Mouse (Mus musculus) cerebellum, postnatal 25 days (tissue): ENCODE measurements around the gene Scyl2.

Source experiments
- DNase-seq, 2 experiments: peaks; one replicate each; pipeline ENCODE4 v3.0.0; 2021; ENCODE audit warnings: mixed read lengths in 2 of 2

Gene Scyl2

GRCm38 (mm10) chr10:89686139-89686808 lies at the start of gene Scyl2:
Gene Scyl2, minus strand, starts transcription at chr10:89686285.
- peak; percentile 97 to 99 for DNase-seq

- peak; percentile 91 to 96 for DNase-seq
Measured at GRCm38 (mm10) chr10:89732001-89732794, 46.1 kb upstream of the Scyl2 start, which contains the start of gene Actr6. Gene Actr6, minus strand, starts transcription at chr10:89732295.

DNA sequence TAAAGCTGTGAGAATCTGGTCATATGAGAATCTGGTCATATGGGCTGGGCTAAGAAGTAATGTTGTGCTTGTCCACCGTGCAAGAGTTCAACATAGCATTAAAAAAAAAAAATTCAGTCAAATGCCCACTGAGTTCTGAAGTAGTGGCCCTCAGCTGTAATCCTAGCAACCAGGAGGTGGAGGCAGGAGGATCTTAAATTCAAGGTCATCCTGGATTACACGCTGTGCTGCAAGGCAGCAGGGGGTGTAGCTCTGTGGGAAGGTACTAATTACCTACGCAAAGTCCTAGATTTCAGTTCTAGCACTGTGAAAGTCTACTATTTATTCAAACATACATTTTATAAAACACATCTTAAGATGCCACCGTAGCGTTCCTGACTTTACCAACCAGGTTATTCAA lies 45.3 kb upstream of the Scyl2 start:
- peak in 1 of 2 experiments; percentile 15 for DNase-seq

GRCm38 (mm10) chr10:89730386-89730785 lies 44.3 kb upstream of the Scyl2 start:
- no peak for DNase-seq

GRCm38 (mm10) chr10:89722247-89723195 lies 36.4 kb upstream of the Scyl2 start:
- no peak for DNase-seq

- no peak for DNase-seq
Measured at GRCm38 (mm10) chr10:89720796-89721195, 34.7 kb upstream of the Scyl2 start.

DNA sequence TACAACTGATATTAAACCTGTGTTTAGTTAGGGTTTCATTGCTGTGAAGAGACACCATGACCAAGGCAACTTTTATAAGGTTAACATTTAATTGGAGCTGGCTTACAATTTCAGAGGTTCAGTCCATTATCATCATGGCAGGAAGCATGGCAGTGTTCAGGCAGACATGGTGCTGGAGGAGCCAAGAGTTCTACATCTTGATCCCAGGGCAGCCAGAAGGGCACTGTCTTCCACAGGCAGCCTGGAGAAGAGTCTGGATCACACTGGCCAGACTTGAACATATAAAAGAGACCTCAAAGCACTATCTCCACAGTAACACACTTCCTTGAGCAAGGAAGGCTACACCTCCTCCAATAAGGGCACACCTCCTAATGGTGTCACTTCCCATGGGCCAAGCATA lies 34.2 kb upstream of the Scyl2 start:
- DNase-seq = no peak

GRCm38 (mm10) chr10:89714910-89715309 lies 28.8 kb upstream of the Scyl2 start:
- no peak for DNase-seq

DNA sequence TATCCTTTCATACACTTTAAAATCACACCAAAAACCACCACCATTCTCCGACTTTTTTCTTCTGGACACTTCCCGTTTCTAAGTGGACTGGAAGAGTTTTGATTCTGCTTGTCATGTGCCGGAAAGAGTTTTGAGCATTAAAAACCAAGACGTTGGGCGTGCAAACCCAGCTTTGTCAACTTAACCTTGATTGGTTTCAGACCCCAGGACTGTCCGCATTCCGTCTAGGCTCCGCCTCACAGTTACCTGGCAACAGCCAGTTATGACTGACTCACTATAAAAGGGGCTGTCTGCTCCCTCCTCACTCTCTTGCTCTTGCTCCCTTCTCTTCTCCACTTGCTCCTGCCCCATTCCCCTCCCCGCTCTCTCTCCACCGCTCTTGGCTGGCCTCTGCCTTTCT lies 22.6 kb upstream of the Scyl2 start:
- no peak for DNase-seq

DNA sequence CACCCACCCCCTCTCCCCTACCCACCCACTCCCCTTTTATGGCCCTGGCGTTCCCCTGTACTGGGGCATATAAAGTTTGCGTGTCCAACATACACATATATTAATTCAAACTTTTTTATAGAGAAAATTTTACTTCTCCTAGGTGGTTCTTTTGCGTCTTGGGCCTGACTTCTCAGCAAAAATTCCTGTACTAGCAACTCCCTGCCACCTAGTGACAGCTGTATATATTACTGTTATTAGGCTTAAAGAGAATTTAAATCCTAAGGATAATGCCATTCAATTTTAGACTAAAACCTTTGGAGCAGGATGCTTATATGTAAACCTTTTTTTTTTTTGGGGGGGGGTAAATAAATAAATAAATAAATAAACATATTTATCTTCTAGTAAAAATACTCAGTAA lies 21.3 kb upstream of the Scyl2 start:
- DNase-seq = no peak

DNA sequence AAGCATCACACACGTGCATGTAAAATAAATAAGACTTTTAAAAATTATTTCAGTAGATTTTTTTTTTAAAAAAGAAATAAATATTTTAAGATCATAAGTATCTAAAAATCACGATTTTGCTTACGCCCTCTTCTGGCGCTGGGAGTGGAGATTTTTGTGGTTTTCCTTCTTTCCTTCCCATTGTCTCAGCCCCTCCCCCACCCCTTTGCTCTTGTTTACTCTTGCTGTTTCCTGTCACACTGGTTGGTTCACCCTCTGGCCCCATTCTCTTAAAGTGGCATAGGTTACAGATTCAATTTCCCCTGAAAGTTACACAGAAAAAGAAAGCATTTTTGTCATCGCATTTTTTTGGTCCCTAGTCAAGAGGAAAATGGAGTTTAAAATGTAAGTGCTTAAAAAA lies 17.0 kb upstream of the Scyl2 start:
- DNase-seq = no peak

DNA sequence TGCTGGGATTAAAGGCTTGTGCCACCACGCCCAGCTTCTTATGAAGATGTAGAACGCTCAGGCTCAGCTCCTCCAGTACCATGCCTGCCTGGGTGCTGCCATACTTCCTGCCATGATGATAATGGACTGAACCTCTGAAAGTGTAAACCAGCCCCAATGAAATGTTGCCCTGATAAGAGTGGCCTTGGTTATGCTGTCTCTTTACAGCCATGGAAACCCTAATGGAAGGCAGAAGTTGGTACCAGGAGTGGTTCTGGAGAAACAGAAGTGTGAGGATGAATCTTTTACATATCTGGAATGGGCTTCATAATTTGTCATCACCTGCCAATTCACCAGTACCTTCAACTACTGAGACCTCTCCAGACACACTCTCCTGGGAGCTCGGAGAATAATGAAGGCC lies 11.9 kb upstream of the Scyl2 start:
- no peak for DNase-seq

GRCm38 (mm10) chr10:89696270-89696669 lies 10.2 kb upstream of the Scyl2 start:
- peak in 1 of 2 experiments; percentile 49 for DNase-seq

DNA sequence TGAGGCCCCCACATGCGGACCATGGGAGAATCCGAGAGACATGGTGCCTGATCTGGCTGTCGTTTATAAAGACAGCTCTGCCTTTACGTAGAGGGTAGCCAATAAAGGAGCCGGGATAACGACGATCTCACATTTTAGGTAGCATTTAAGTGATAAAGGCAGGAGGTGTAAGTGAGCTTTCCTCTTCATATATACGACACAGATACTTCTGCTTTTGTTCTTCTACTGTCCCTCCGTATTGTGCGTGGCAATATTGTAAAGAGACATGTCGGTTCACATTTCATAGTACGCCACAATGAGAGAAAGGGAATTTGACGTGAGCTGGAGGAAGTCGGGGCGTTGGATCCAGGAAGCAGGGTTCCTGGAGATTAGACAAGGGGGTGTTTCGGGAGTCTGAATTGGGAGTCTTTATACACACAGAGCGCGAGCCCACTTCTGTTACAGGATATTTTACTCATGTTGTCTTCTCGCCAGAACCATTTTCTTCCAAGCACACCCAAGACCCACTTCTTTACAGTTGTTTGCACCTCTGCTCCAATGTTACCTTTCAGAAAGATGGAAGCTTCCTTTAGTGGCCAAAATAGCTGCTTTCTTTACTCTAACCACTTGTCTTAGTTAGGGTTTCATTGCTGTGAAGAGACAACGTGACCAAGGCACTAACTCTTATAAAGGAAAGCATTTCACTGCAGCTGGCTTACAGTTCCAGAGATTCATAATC lies 9.3 kb upstream of the Scyl2 start:
- DNase-seq = no peak

DNA sequence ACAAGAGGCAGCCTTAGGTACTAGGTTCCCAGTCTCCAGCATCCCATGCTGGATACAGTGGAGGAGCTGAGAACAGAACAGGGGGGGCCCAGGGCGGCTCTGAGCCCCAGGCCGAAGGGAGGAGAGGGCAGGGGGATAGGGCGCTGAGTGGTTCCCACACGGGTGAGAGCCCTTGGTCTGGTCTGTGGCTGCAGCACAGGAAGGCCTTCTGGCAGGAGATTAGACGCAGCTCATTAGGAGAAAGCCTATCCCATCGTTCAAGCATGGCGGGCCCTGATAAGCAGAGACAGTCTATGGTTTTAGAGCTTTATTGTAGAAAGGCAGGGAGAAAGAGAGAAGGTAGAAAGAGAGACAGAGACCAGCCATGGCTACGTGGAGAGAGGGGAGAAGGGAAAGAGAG lies 3.9 kb upstream of the Scyl2 start:
- no peak for DNase-seq

- no peak for DNase-seq
Measured at GRCm38 (mm10) chr10:89687455-89687854, 1.4 kb upstream of the Scyl2 start.

GRCm38 (mm10) chr10:89685391-89686138 lies 520 bp downstream of the Scyl2 start:
- DNase-seq = no peak

DNA sequence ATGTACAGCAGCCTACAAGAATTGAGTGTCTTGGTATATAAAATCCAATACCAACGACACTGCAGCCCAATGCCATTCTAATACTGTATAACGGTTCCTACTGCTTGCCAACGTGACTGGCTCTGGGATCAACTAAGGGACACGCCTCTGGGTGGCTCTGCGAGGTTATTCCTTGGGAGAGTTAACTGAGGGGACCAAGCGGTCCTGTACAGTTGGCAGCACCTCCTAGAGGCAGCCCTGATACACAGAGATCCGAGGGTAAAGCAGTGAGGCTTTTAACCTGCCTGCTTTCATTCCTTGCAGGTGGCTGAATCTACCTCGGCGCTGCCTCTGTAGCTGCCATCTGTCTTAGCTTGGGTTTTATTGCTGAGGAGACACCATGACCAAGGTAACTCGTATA lies 3.1 kb downstream of the Scyl2 start:
- no peak for DNase-seq

DNA sequence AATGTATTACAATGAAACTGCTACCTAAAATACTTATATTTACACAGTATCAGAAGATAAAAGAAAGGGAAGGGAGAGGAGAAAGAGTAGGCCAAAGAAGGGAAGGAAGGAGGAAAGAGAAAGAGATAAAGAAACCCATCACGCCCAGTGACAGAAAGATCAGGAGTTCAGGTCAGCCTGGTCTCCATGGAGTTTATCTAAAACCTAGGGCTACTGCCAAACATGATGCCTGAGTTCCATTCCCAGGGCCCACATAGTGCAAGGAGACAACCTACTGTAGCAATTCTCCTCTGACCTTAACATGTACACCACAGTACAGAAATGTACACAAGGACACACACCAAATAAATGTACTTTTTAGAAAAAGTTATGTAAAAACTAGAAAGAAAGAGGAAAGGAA lies 3.9 kb downstream of the Scyl2 start:
- no peak for DNase-seq

- no peak for DNase-seq
Measured at GRCm38 (mm10) chr10:89681706-89682105, 4.4 kb downstream of the Scyl2 start.

DNA sequence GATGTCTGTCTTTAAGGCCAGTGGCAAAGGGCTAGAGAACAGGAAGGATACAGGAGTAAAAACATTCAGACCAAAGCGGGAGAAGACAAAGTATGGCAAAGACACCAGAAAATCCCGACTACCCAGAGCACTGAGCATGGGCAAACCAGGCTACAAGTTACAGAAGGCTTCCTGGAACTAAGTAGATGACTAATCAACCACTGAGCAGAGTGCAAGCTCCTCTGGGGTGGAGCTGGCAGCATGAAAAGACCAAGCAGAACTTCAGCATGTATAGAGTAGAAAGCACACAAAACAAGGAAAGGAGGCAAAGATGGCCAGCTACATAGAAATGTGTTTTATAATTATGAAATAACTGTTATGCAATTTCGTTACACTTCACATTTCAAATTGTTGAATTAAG lies 5.6 kb downstream of the Scyl2 start:
- no peak for DNase-seq

DNA sequence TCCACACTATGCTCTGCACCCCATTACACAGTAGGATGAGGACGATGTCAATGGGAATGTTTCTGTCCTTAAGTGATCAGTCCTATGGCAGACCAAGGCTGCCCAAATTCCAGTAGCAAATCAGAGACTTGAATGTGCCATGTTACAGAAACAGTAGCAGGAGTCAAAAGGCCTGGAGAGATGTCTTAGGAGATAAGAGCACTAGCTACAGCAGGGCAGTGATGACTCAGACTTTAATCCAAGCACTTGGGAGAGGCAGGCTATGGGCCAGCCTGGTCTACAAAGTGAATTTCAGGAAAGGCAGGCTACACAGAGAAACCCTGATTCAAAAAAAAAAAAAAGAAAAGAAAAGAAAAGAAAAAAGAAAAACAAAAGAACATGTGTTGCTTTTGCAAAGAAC lies 6.6 kb downstream of the Scyl2 start:
- no peak for DNase-seq
